Mouse (Mus musculus) intestine, embryonic 14.5 days (tissue): Measurements from ENCODE around the gene Tnfaip8l1. TPM values are rescaled to one million over a fixed set of nuclear protein-coding genes. Genes with fewer than 3 reads are reported as not detected.

Source experiments
- ATAC-seq: fragments of 200-750 bp; cut with Nextera tagmentation; replicated peaks from 2 replicates; pipeline ENCODE4 v1.8.0; 2017; ENCODE audit warnings: low read depth, moderate number of reproducible peaks, moderate TSS enrichment, moderate library complexity; ENCODE audit not compliant: low FRiP score, low TSS enrichment
- DNase-seq: peaks from one replicate; pipeline ENCODE4 v3.0.0-alpha.2; 2018; ENCODE audit warnings: low spot score
- H3K27ac ChIP-seq: fragments of 300-500 bp; sonication (generic); 2 replicates; pipeline ENCODE4 v1.5.1; 2014; ENCODE audit warnings: low read depth, mild to moderate bottlenecking, control low read depth
- H3K27me3 ChIP-seq: fragments of 300-500 bp; sonication (generic); replicated peaks from 2 replicates; pipeline ENCODE4 v1.6.1; 2014; ENCODE audit warnings: low read length, control low read depth; ENCODE audit not compliant: control insufficient read depth, insufficient read depth
- H3K36me3 ChIP-seq: fragments of 300-500 bp; sonication (generic); 2 replicates; pipeline ENCODE4 v1.6.1; 2014; ENCODE audit warnings: low read length, control low read depth; ENCODE audit not compliant: control insufficient read depth, insufficient read depth
- H3K4me1 ChIP-seq: fragments of 300-500 bp; sonication (generic); replicated peaks from 2 replicates; pipeline ENCODE4 v1.6.1; 2014; ENCODE audit warnings: low read length, control low read depth, mixed read lengths; ENCODE audit not compliant: control insufficient read depth, insufficient read depth
- H3K4me2 ChIP-seq: fragments of 300-500 bp; sonication (generic); 2 replicates; pipeline ENCODE4 v1.6.1; 2014; ENCODE audit warnings: low read length
- H3K4me3 ChIP-seq: fragments of 300-500 bp; sonication (generic); 2 replicates; pipeline ENCODE4 v1.5.1; 2014; ENCODE audit warnings: low read depth, low read length, control low read depth, mixed read lengths
- H3K9ac ChIP-seq: fragments of 300-500 bp; sonication (generic); 2 replicates; pipeline ENCODE4 v1.6.1; 2014; ENCODE audit warnings: mild to moderate bottlenecking, low read length
- H3K9me3 ChIP-seq: fragments of 300-500 bp; sonication (generic); 2 replicates; pipeline ENCODE4 v1.6.1; 2016; ENCODE audit warnings: low read length, control low read depth; ENCODE audit not compliant: control insufficient read depth
- WGBS: fragments of 180-500 bp; shearing (Covaris S2); extraction: QIAGEN DNeasy Blood & Tissue Kit; methylation state at CpG from one replicate; pipeline ENCODE4 v1.1.7; 2014; 5-methylcytosine and 5-hydroxymethylcytosine counted together
- polyA plus RNA-seq: library from polyadenylated mRNA; unstranded; fragments of >200 nt; fragmentation: Nextera tagmentation; extraction: Ambion mirVana; gene quantifications from 2 replicates; pipeline ENCODE4 v1.2.1, GENCODE M21; 2014

The Tnfaip8l1 gene
- polyA plus RNA-seq, 1 experiment from 2014 or later = 11.3 TPM

- no peak for ATAC-seq
- DNase-seq = no peak
- H3K27ac ChIP-seq = no peak overlapping the region
- peak overlapping the region; percentile 46; the same call in 1 of the 2 replicates for H3K4me3 ChIP-seq
- no peaks in the 10 kb centered on the region for H3K36me3 ChIP-seq
- peaks cover 13% of the 10 kb centered on the region for H3K4me1 ChIP-seq
- H3K9ac ChIP-seq = no peak overlapping the region
- 69% methylated on average over 6 of the region's 6 CpGs for WGBS
- peak overlapping the region; percentile 69 for H3K4me2 ChIP-seq
- no peaks in the 10 kb centered on the region for H3K27me3 ChIP-seq
- H3K9me3 ChIP-seq = no peaks in the 10 kb centered on the region
These were observed 1.3 kb downstream of the Tnfaip8l1 start for GRCm38 (mm10) chr17:56163523-56164102.

- no peaks in the 10 kb centered on the region for H3K9me3 ChIP-seq
- DNase-seq = no peak
- H3K4me3 ChIP-seq = no peak overlapping the region
- ATAC-seq = no peak
- no peak overlapping the region for H3K27ac ChIP-seq
- 78% methylated on average over 3 of the region's 3 CpGs for WGBS
- peaks cover 13% of the 10 kb centered on the region for H3K4me1 ChIP-seq
- H3K36me3 ChIP-seq = no peaks in the 10 kb centered on the region
- no peaks in the 10 kb centered on the region for H3K27me3 ChIP-seq
- 0 out of 2 replicates have a peak overlapping the region, but pooled peaks have one; percentile 69 for H3K4me2 ChIP-seq
- no peak overlapping the region for H3K9ac ChIP-seq
These were observed 2.2 kb downstream of the Tnfaip8l1 start for GRCm38 (mm10) chr17:56164510-56164909.

- Histone ChIP-seq H3K27me3 (no peaks in the 10 kb centered on the region), H3K4me3 (no peak overlapping the region), H3K4me1 (peaks cover 13% of the 10 kb centered on the region), H3K27ac (no peak overlapping the region), H3K4me2 (no peak overlapping the region), H3K9me3 (no peaks in the 10 kb centered on the region), H3K36me3 (no peaks in the 10 kb centered on the region), H3K9ac (no peak overlapping the region)
- no peak for ATAC-seq
- no peak for DNase-seq
- WGBS = 60% methylated on average over 11 of the region's 11 CpGs
These were observed 3.4 kb downstream of the Tnfaip8l1 start for GRCm38 (mm10) chr17:56165671-56166070.

GRCm38 (mm10) chr17:56169830-56170229, 7.6 kb downstream of the Tnfaip8l1 start:
- ATAC-seq (no peak), DNase-seq (no peak)

GRCm38 (mm10) chr17:56170636-56171035, 8.4 kb downstream of the Tnfaip8l1 start:
- Histone ChIP-seq H3K9ac (no peak overlapping the region), H3K36me3 (peaks cover 8% of the 10 kb centered on the region; the same call in 1 of the 2 replicates), H3K27me3 (no peaks in the 10 kb centered on the region), H3K4me1 (peaks cover under 1% of the 10 kb centered on the region; the same call in 1 of the 2 replicates), H3K9me3 (no peaks in the 10 kb centered on the region), H3K4me3 (no peak overlapping the region), H3K4me2 (no peak overlapping the region), H3K27ac (peak overlapping the region; percentile 3; the same call in 1 of the 2 replicates)
- DNase-seq (no peak), ATAC-seq (no peak)
- WGBS = 69% methylated on average over 10 of the region's 10 CpGs

More at GRCm38 (mm10) chr17:56169830-56170229, 7.6 kb downstream of the Tnfaip8l1 start:
- H3K27me3 ChIP-seq = no peaks in the 10 kb centered on the region
- no peaks in the 10 kb centered on the region for H3K9me3 ChIP-seq
- H3K4me3 ChIP-seq = no peak overlapping the region
- H3K4me2 ChIP-seq = no peak overlapping the region
- peak overlapping the region; percentile 3; the same call in 1 of the 2 replicates for H3K27ac ChIP-seq
- 61% methylated on average over 6 of the region's 6 CpGs for WGBS
- peaks cover 2% of the 10 kb centered on the region; the same call in 1 of the 2 replicates for H3K36me3 ChIP-seq
- H3K4me1 ChIP-seq = peaks cover 3% of the 10 kb centered on the region; the same call in 1 of the 2 replicates
- H3K9ac ChIP-seq = no peak overlapping the region

GRCm38 (mm10) chr17:56171456-56171855, 9.2 kb downstream of the Tnfaip8l1 start:
- no peak overlapping the region for H3K27ac ChIP-seq
- ATAC-seq (no peak), DNase-seq (no peak)
- WGBS = 76% methylated on average over 9 of the region's 9 CpGs
- no peaks in the 10 kb centered on the region for H3K27me3 ChIP-seq
- no peak overlapping the region for H3K4me3 ChIP-seq
- no peaks in the 10 kb centered on the region; the same call in 1 of the 2 replicates for H3K4me1 ChIP-seq
- no peak overlapping the region for H3K9ac ChIP-seq
- no peak overlapping the region for H3K4me2 ChIP-seq
- peaks cover 16% of the 10 kb centered on the region for H3K36me3 ChIP-seq
- no peaks in the 10 kb centered on the region for H3K9me3 ChIP-seq

GRCm38 (mm10) chr17:56171881-56172280, 9.6 kb downstream of the Tnfaip8l1 start:
- Histone ChIP-seq H3K27ac (no peak overlapping the region), H3K27me3 (no peaks in the 10 kb centered on the region), H3K9ac (no peak overlapping the region), H3K4me3 (no peak overlapping the region), H3K4me2 (no peak overlapping the region), H3K4me1 (no peaks in the 10 kb centered on the region; the same call in 1 of the 2 replicates), H3K9me3 (no peaks in the 10 kb centered on the region), H3K36me3 (peaks cover 20% of the 10 kb centered on the region)
- WGBS = 88% methylated on average over 17 of the region's 17 CpGs
- no peak for DNase-seq
- no peak for ATAC-seq

- no peaks in the 10 kb centered on the region; the same call in 1 of the 2 replicates for H3K4me1 ChIP-seq
- no peak overlapping the region for H3K4me3 ChIP-seq
- H3K4me2 ChIP-seq = no peak overlapping the region
- H3K9me3 ChIP-seq = no peaks in the 10 kb centered on the region
- H3K27ac ChIP-seq = no peak overlapping the region
- ATAC-seq = no peak
- no peak for DNase-seq
- 51% methylated on average over 10 of the region's 10 CpGs for WGBS
- no peak overlapping the region for H3K9ac ChIP-seq
- H3K36me3 ChIP-seq = peaks cover 35% of the 10 kb centered on the region
- no peaks in the 10 kb centered on the region for H3K27me3 ChIP-seq
These were observed 11.2 kb downstream of the Tnfaip8l1 start for GRCm38 (mm10) chr17:56173401-56174046.
